Mouse (Mus musculus): Measurements from ENCODE around the gene Copg1. TPM values are rescaled to one million over a fixed set of nuclear protein-coding genes. Genes with fewer than 3 reads are reported as not detected.

Copg1 gene
- total and polyA plus RNA-seq, 2 experiments from 2014 or later = 180 to 186 TPM

DNA sequence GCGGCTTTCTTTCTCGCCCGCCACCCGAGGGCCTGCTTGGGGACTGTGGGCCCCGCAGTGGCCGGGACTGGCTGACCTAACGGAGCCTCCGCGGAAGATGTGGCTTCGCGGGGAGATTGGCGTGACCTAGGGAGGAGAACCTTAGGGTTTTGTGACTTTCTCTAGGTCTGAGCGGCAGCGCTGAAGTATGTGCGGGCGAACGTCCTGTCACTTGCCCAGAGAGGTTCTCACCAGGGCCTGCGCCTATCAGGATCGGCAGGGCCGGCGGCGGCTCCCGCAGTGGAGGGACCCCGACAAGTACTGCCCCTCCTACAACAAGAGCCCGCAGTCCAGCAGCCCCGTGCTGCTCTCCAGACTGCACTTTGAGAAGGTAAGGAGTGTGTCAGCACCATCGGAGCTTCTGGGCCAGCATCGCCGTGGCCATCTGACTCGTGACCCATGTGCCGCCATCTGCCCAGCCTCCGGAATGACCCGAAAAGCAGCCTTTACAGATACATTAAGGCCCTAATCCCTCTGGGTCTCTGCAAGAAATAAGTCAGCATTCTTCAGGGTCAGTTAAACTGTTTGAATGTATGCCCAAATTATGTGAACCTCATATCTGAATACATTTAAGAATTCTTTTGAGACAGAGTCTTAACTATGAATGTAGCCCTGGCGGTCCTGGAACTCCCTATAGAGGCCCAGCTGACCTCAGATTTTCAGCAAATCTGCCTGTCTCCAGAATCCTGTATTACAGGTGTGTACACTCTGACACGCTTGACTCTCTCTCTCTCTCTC lies 26.9 kb downstream of the Copg1 start:
- no peaks in the 10 kb centered on the region for H3K27me3 ChIP-seq (ENCODE audit: insufficient read depth, low read length)
- no peak for TF ChIP-seq CTCF (IDR thresholded peaks at IDR 0.05; ENCODE audit: low read depth)
- peak overlapping the region; percentile 93 for H3K4me2 ChIP-seq (ENCODE audit: low read depth)
- H3K4me3 ChIP-seq (ENCODE audit: low read depth, low read length) = peak overlapping the region; percentile 90
- H3K9me3 ChIP-seq (ENCODE audit: low read length) = no peaks in the 10 kb centered on the region
- H3K9ac ChIP-seq = peak overlapping the region; percentile 89
- peaks cover 54% of the 10 kb centered on the region for H3K36me3 ChIP-seq (ENCODE audit: insufficient read depth)
- peak overlapping the region; percentile 78 for H3K27ac ChIP-seq (ENCODE audit: low read depth, low read length)
- peak; percentile 60 for ATAC-seq
- 5% methylated on average over 35 of the region's 35 CpGs for WGBS
- H3K4me1 ChIP-seq (ENCODE audit: insufficient read depth) = 0 out of 2 replicates have a peak, but pooled peaks cover 9% of the 10 kb centered on the region
- DNase-seq = no peak

GRCm38 (mm10) chr6:87915939-87916338 lies 28.3 kb downstream of the Copg1 start:
- Histone ChIP-seq H3K9me3 (ENCODE audit: low read length) (no peaks in the 10 kb centered on the region), H3K27ac (ENCODE audit: low read depth, low read length) (no peak overlapping the region), H3K4me2 (ENCODE audit: low read depth) (no peak overlapping the region), H3K4me1 (ENCODE audit: insufficient read depth) (0 out of 2 replicates have a peak, but pooled peaks cover 9% of the 10 kb centered on the region), H3K27me3 (ENCODE audit: insufficient read depth, low read length) (no peaks in the 10 kb centered on the region), H3K9ac (no peak overlapping the region), H3K4me3 (ENCODE audit: low read depth, low read length) (no peak overlapping the region), H3K36me3 (ENCODE audit: insufficient read depth) (peaks cover 51% of the 10 kb centered on the region)
- TF ChIP-seq CTCF (IDR thresholded peaks at IDR 0.05; ENCODE audit: low read depth) = no peak
- ATAC-seq (no peak), DNase-seq (no peak)
- 88% methylated on average over 5 of the region's 5 CpGs for WGBS

GRCm38 (mm10) chr6:87921201-87921600 lies 33.6 kb downstream of the Copg1 start:
- 97% methylated on average over 4 of the region's 4 CpGs for WGBS
- no peak for TF ChIP-seq CTCF (IDR thresholded peaks at IDR 0.05; ENCODE audit: low read depth)
- ATAC-seq (no peak), DNase-seq (no peak)
- Histone ChIP-seq H3K27me3 (ENCODE audit: insufficient read depth, low read length) (no peaks in the 10 kb centered on the region), H3K4me3 (ENCODE audit: low read depth, low read length) (no peak overlapping the region), H3K9me3 (ENCODE audit: low read length) (no peaks in the 10 kb centered on the region), H3K9ac (no peak overlapping the region), H3K4me2 (ENCODE audit: low read depth) (no peak overlapping the region), H3K27ac (ENCODE audit: low read depth, low read length) (no peak overlapping the region), H3K36me3 (ENCODE audit: insufficient read depth) (peaks cover 63% of the 10 kb centered on the region), H3K4me1 (ENCODE audit: insufficient read depth) (no peaks in the 10 kb centered on the region)

DNA sequence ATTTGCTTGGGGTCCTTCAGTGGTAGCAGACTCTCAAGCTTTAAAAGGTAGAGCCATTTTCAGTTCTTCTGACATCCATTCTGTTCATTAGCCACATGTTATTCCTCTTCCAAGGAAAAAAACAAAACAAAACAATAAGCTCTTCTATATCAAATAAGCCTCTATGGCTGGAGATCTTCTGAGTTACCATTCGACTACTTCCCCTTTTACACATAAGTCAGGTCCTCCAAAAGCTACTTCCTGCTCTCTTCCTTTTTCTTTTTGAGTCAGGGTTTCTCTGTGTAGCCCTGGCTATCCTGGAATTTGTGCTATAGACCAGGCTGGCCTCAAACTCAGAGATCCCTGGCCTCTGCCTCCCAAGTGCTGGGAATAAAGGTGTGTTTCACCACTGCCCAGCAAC lies 36.0 kb downstream of the Copg1 start:
- H3K27me3 ChIP-seq (ENCODE audit: insufficient read depth, low read length) = no peaks in the 10 kb centered on the region
- no peak overlapping the region for H3K9ac ChIP-seq
- peaks cover 58% of the 10 kb centered on the region for H3K36me3 ChIP-seq (ENCODE audit: insufficient read depth)
- ATAC-seq (no peak), DNase-seq (no peak)
- H3K4me3 ChIP-seq (ENCODE audit: low read depth, low read length) = no peak overlapping the region
- no peaks in the 10 kb centered on the region for H3K4me1 ChIP-seq (ENCODE audit: insufficient read depth)
- no peak overlapping the region for H3K4me2 ChIP-seq (ENCODE audit: low read depth)
- no peaks in the 10 kb centered on the region for H3K9me3 ChIP-seq (ENCODE audit: low read length)
- 86% methylated on average over 1 of the region's 1 CpGs for WGBS
- no peak for TF ChIP-seq CTCF (IDR thresholded peaks at IDR 0.05; ENCODE audit: low read depth)
- no peak overlapping the region for H3K27ac ChIP-seq (ENCODE audit: low read depth, low read length)

DNA sequence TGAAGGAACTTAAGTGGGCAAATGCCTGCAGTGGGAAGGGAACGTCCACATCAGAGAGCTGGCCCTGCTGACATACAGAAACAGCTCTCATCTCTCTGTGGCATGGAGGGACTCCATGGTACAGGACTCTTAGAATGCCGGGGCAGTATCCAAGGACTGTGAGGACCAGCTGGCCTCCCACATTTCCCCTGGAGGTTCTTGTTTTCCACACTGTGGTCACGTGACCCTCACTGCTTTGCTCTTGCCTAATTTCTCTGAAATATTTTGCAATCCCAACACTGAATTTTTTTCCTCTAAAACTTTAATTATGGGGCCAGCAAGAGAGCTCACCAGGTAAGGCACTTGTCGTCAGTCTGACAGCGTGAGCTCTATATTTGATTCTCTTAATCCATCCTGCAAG lies 47.4 kb downstream of the Copg1 start:
- Histone ChIP-seq H3K4me1 (ENCODE audit: insufficient read depth) (no peaks in the 10 kb centered on the region), H3K9ac (no peak overlapping the region), H3K4me2 (ENCODE audit: low read depth) (no peak overlapping the region), H3K27ac (ENCODE audit: low read depth, low read length) (no peak overlapping the region), H3K9me3 (ENCODE audit: low read length) (no peaks in the 10 kb centered on the region), H3K4me3 (ENCODE audit: low read depth, low read length) (no peak overlapping the region), H3K36me3 (ENCODE audit: insufficient read depth) (peaks cover 44% of the 10 kb centered on the region), H3K27me3 (ENCODE audit: insufficient read depth, low read length) (no peaks in the 10 kb centered on the region)
- WGBS = 93% methylated on average over 5 of the region's 5 CpGs
- TF ChIP-seq CTCF (IDR thresholded peaks at IDR 0.05; ENCODE audit: low read depth) = no peak
- DNase-seq (no peak), ATAC-seq (no peak)

GRCm38 (mm10) chr6:87937178-87937788 lies 49.7 kb downstream of the Copg1 start:
- no peak overlapping the region for H3K4me3 ChIP-seq (ENCODE audit: low read depth, low read length)
- whole genome bisulfite sequencing = 36% methylated on average over 19 of the region's 19 CpGs
- peaks cover 45% of the 10 kb centered on the region for H3K36me3 ChIP-seq (ENCODE audit: insufficient read depth)
- peak; percentile 32 for DNase-seq
- ATAC-seq = peak; percentile 84
- no peak overlapping the region for H3K4me2 ChIP-seq (ENCODE audit: low read depth)
- H3K9ac ChIP-seq = no peak overlapping the region
- H3K27ac ChIP-seq (ENCODE audit: low read depth, low read length) = no peak overlapping the region
- no peak for TF ChIP-seq CTCF (IDR thresholded peaks at IDR 0.05; ENCODE audit: low read depth)
- no peaks in the 10 kb centered on the region for H3K27me3 ChIP-seq (ENCODE audit: insufficient read depth, low read length)
- no peaks in the 10 kb centered on the region for H3K9me3 ChIP-seq (ENCODE audit: low read length)
- H3K4me1 ChIP-seq (ENCODE audit: insufficient read depth) = no peaks in the 10 kb centered on the region

DNA sequence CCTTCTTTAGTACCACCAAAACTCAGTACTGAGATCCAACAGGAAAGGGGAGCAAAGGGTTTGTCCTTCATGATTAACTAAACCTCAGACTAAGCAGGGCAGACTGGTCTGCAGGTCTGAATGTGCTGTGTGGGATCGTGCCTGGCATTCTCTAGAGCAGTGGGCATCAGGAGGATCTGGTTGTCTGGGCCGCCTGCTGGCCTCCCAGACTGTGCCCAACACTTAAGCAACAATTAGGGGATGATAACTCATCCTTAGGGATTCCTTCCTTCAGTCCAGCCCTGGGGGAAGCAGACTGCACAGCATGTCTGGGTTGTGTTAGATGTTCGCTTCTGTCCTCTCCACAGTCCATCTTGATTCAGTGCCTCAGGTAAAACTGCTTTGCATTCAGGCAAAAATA lies 51.3 kb downstream of the Copg1 start:
- no peak for ATAC-seq
- no peak overlapping the region for H3K9ac ChIP-seq
- H3K4me2 ChIP-seq (ENCODE audit: low read depth) = no peak overlapping the region
- no peak for DNase-seq
- H3K4me1 ChIP-seq (ENCODE audit: insufficient read depth) = no peaks in the 10 kb centered on the region
- no peaks in the 10 kb centered on the region for H3K27me3 ChIP-seq (ENCODE audit: insufficient read depth, low read length)
- 93% methylated on average over 3 of the region's 3 CpGs for WGBS
- no peaks in the 10 kb centered on the region for H3K9me3 ChIP-seq (ENCODE audit: low read length)
- no peak for TF ChIP-seq CTCF (IDR thresholded peaks at IDR 0.05; ENCODE audit: low read depth)
- no peak overlapping the region for H3K27ac ChIP-seq (ENCODE audit: low read depth, low read length)
- H3K36me3 ChIP-seq (ENCODE audit: insufficient read depth) = peaks cover 34% of the 10 kb centered on the region
- no peak overlapping the region for H3K4me3 ChIP-seq (ENCODE audit: low read depth, low read length)
